Mouse (Mus musculus) fibroblast of lung, adult 2 months (primary cell): ENCODE measurements around the gene D930048N14Rik.
"Not testable (repeated sequence)": the region's sequence is repeated elsewhere in the genome, so short reads cannot be mapped to it uniquely, and the experiment has no call there.

ENCODE experiments used
- DNase-seq: peaks from one replicate; pipeline ENCODE4 v3.0.0-alpha.2; 2011; ENCODE audit warnings: low read depth

The D930048N14Rik gene

DNA sequence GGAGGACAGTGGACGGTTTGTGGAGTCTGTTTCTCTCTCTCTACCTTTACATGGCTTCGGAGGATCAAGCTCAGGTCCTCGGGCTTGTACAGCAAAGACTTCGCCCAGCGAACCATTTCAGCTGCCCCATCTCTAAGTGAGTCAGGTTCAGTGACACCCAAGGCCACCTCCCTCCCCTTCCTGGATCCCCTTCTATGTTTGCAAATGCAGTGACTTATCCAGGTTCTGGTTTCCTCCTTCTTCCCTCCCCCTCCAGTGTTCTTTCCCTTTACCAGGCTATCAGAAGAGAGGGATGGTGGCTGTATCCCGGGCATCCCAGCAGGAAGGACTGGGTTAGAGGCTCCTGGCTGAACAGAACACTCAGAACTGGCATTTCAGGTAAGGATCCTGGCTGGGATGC, 3.0 kb downstream of the D930048N14Rik start:
- DNase-seq: no peak

DNA sequence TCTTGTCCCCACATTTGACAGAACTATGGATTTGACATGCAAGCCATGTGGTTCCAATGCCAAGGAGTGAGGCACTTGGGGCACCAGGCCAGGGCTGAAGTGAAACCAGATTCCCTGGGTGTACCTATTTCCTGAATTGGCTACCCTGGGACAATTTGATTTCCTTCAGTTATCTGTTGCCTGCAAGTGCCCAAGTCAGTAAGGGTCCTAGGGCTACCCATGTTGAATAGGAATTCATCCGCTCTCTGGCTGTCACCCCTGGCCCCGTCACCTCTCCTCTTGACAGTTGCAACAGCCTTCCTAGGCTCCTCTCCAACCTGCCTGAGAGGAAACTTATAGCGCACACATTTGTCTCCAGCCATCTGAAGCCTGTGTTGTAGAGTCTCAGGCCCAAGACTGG, 4.1 kb downstream of the D930048N14Rik start:
- DNase-seq: no peak

DNA sequence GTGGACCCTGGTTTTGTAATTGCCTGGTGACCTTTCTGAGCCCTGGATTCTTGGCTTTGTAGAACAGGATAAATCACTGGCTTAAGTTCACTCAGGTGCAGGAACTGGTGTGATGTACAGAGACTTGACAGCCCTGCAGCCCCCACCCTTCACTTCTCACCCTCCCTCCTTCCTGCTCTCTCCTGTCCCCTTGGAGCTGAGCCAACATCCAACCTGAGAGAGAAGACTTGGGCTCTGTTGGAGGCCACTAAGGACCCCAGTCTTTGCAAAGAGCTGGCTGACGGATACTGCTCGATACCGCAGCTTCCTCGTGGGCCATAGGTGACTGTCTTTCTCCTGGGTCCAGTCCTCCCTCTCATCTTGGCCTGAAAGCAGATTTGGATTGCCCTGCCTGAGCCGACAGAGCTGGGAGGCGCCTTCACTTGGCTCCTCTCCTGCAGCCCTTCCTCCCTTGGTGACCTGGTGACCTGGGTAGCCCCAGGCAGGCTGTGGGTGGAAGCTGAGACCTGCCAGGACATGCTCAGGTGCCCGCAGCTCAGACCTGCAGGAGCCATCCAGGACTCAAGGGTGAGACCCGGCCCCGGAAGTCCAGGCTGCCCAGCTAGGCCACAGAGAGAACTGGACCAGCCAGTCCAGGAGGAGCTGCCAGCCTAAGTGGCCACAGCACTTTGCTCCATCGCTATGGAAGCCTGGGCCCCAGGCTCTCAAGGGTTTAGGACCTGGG, 6.2 kb downstream of the D930048N14Rik start:
- DNase-seq: no peak

DNA sequence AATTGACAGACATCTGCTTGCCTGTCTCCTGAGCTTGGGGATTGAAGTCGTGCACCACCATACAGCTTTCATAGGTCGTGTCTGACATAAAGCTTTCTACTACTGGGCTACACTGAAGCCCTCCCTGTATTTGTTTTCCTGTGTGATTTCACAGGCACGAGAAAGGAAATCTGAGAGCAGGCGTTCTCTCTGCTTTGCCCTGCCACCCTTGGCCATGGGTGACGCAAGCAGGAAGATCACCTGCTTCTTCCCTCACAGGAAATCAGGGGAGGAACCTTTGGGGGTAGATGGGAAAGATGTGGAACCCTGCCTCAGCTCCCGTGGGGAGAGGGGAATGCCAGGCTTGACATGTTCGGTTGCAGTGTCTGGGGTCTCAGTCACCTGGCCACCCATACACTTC, 7.5 kb downstream of the D930048N14Rik start:
- no peak for DNase-seq

DNA sequence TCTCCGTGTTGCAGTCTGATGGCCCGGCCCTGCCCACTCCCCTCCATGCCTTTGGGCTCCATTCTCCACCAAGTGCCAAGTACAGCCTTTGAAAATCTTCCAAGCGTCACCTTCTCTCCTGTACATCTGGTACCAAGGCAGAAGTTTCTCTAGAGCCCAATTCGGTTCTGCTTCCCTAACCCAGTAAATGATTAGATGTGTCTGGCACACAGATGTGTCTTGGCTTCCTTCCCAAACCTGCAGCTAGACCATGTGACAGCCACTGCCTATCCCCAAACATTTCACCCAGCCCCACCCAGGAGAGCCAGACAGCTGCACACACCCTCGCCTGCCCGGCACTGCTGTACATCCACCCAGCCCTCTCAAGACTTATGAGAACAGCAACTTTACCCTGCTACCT, 8.0 kb downstream of the D930048N14Rik start:
- no peak for DNase-seq

DNA sequence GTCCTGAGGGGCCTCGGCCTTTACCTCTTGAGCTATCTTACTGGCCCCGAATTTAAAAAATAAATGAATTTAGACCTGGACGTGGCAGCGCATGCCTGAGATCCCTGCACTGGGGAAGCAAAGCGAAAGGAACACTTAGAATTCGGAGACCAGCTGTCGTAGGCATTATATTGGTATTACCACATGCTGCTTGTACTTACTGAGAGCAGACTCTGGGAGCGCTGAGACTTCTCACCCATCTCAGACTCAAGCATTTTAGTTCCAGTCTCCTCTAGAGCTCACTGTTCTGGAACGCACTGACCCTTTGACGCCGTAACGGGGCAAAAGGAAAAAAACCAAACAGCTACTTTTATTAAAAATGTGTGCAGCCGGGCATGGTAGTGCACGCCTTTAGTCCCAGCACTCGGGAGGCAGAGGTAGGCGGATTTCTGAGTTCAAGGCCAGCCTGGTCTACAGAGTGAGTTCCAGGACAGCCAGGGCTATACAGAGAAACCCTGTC, 11.2 kb downstream of the D930048N14Rik start:
- DNase-seq: no peak

DNA sequence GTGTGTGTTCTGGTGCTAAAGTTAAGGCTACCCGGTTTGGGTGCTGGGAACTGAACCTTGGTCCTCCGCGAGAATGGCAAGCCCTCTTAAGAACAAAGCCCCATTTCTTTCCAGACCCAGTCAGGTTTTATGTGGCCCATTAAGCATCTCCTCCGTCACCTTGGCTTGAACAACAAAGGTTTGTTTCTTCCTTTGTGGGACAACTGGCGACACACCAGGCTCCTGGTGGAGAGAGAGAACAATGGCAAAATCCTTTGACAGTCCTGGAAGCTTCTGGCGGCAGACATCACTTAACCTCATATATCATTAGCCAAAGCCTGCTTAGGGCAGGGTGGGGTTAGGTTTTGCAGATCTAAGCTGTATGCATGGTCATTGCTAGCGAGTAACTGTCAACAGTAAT, 11.9 kb downstream of the D930048N14Rik start:
- no peak for DNase-seq

DNA sequence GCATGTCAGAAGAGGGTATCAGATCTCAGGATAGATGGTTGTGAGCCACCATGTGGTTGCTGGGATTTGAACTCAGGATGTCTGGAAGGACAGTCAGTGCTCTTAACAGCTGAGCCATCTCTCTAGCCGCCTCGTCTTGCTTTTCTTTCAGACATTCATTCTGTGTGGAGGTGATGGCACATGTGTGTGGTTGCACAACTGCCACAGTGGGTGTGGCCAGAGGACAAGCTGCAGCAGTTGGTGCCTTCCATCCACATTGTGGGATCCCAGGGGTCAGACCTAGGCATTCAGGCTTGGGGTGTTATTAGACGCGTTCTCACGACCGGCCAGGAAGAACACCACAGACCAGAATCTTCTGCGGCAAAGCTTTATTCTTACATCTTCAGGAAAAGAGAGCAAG, 14.0 kb downstream of the D930048N14Rik start:
- DNase-seq: not testable (repeated sequence)

DNA sequence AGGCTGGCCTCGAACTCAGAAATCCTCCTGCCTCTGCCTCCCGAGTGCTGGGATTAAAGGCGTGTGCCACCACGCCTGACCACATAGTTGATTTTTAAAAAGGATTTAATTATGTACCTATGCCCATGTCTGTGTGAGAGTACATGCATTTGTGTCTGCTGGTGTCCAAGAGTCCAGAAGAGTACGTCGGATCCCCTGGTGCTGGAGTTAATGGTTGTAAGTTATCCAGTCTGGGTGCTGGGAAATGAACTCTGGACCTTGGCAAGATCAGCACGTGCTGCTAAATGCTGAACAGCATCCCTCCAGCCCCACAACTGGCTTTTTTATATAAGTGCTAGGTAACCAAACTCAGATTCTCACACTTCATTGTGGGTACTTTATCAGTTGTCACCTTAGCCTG, 20.1 kb downstream of the D930048N14Rik start:
- DNase-seq: no peak

DNA sequence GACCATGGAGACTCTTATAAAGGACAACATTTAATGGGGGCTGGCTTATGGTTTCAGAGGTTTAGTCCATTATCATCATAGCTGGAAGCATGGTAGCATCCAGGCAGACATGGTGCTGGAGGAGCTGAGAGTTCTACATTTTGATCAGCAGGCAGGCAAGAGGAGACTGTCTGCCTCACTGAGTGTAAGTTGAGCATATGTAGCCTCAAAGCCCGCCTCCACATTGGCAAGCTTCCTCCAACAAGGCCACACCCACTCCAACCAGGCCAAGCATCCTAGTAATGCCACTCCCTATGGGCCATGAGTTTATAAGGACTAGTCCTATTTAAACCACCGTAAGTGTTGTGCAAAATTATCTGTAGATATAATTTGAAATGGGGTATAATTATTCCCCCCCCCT, 20.6 kb downstream of the D930048N14Rik start:
- no peak for DNase-seq

DNA sequence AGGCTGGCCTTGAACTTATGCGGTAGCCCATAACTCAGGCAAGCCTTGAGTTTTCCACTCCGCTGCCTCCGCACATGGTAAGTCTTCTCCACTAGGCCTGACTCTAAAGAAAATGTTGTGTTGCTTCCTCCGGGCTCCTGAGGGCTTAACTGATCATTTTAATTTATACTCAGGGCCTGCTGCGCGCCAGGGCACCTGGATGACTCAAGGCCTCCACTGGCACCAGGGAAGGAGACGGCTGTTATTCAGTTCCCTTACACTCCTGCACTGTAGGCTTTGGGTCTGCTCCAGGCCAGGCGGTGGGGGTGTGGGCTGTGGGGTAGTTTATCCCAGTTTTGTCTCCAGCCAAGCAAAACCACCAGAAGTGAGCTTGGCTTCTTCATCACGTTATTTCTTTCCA, 22.5 kb downstream of the D930048N14Rik start:
- peak; percentile 67 for DNase-seq

DNA sequence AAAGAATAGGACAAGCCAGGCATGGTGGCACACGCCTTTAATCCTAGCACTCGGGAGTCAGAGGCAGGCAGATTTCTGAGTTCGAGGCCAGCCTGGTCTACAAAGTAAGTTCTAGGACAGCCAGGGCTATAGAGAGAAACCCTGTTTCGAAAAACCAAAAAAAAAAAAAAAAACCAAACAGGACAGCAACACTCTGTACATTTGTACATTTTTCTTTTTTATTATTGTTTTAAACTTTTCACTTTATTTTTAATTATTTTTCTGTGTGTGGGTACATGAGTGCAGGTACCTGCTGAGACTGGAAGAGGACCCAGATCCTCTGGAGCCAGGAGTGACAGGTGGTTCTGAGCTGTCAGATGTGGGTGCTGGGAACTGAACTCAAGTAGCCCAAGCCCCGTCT, 24.6 kb downstream of the D930048N14Rik start:
- DNase-seq: no peak

DNA sequence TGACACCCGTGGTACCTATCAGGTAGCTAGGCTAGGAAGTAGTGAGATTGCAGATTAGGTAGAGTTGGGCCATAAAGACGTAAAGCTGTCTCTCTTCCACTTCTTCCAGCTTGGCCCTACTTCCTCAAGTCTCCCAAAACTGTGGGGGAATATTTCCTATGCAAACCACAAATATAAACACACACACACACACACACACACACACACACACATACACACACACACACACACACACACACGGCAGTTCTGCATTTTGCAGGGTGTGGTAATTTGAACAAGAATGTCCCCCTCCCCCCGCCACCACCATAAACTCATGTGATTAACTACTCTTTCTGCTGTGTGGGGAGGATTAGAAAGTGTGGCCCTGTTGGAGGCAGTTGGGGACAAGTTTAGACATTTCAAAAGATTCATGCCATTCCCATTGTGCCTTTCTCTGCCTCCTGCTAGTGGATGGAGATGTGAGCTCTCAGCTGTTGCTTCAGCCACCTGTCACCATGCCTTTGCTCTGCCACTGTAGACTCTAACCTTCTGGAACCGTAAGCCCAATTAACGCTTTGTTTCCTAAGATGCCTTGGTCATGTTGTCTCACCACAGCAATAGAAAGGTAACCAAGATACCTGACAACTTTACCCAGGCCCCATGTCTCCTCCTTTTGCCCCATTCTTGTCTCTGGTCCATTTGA, 27.1 kb downstream of the D930048N14Rik start:
- no peak for DNase-seq

DNA sequence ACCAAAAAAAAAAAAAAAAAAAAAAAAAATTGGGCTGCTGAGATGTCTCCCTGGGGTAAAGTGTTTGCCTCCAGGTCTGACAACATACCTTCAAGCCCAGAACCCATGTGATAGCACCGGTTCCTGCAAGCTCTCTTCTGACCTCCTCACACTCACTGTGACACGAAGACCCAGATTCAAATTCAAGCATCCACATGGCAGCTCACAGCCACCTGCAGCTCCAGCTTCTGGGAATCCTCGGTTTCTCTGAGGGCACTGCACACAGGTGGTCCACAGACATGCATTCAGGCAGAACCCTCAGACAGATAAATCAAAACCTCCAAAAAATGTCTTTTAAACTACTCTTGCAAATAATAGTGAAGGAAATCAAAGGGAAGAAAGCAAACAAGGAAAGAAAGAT, 28.7 kb downstream of the D930048N14Rik start:
- no peak for DNase-seq

DNA sequence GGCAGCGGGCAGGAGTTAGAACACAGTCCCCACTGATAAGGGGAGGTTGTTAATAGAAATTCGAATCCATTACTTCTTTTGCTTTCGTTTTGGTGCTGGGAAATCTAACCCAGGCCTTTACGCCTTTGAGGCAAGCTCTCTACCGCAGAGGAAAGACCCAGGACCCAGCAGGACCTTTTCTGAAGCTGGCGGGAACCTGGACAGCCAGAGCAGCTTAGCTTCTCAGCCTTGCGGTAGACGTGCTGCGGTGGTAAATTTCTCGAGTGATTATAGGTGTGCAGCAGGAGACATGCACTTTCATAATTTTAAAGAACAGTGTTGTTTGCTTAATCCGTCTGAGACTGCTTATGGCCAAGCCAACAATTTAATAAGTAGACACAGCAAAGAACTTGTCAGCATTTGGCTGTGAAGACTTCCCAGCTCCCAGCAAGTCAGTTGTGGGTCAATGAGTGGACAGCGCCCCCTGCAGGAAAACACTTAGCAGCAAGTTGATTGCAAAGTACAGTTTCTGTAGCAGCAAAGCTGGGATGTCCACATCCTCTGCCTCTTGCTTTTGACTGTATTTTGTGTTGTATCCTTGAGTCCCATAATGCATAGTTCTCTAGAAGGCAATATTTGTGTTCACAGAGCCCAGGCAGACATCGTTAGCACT, 30.7 kb downstream of the D930048N14Rik start:
- no peak for DNase-seq

DNA sequence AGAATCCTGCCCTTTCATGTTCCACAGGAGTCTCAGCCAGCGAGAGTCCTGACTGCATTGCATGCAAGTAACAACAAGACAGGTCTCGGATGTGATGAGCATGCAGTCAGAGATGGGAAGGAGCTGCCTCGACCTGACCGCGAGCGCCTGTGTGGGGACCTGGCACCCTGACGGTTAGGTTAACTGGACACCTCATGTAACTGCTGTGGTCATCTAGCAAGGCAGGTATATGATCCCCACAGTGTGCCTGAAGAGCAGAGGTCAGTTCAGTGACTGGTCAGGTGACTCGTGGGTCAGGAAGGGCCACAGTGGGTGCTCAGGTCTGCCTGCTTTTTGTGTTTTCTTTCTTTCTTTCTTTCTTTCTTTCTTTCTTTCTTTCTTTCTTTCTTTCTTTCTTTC, 31.2 kb downstream of the D930048N14Rik start:
- DNase-seq: no peak

DNA sequence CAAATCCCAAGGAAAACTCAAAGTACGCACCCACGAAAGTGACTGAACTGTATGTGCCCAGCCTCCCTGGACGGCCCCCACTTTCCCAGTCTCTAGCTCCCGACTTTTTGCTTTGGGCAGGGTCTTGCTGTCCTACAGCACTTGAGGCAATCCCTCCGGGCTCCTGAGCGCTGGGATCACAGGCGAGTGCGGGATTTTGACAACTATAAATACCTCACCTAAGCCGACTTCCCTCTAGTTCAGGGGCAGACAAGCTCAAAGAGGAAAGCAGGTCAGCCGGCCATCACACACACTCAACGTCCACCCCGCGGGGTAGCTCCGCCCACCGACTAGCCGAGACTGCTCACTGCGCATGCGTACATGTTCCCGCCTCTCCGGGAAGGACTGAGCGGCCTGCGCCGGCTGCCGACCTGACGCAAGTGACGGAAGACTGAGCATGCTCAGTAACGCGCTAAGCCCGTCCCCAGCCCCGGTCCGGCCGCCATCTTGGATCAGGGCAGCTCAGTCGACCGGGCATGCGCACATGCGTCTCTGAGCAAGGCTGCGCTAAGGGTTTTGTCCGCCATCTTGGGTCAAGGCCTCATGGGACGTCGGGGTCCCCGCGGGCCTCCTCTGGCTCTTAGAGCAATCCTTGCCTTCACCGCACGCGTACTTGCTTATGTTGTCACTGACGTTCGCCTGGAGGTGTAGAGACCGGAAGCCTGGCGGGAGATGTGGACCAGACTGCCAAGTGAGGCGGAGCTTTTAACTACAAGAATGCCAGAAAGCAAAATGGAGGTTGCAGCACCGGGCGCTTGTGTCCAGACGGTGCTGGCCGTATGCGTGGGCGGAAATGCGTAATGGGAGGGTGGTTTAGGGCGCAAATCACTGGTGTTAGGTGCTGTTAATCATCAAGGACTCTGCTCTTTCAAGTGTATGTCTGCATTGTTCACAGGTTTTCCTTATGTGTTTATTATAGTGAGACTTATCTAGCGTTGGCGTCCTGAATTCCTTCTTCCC, 37.9 kb downstream of the D930048N14Rik start, which contains the start of gene 0610009B22Rik:
0610009B22Rik (minus strand) TSS at position 545 of the 999 bp plus-strand sequence.
- peak; percentile 100 for DNase-seq

DNA sequence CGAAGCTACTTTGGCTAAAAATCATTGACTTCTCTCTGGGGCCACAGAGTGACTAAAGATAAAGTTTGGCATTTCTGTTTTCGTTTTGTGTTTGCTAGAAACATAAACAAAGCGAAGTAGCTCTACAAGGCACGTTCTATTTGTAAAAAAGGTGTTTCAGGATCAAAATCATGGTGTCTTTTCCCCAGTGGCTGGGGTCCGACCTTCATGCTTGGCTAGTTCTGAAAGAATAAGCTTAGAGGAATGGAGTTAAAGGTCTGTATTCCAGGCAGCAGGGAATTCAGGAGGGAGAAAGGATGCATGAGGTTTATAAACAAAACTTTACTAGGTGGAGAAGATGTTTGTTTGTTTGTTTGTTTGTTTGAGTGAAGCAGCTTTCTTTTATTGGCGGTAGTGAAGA, 38.6 kb downstream of the D930048N14Rik start:
- DNase-seq: no peak

DNA sequence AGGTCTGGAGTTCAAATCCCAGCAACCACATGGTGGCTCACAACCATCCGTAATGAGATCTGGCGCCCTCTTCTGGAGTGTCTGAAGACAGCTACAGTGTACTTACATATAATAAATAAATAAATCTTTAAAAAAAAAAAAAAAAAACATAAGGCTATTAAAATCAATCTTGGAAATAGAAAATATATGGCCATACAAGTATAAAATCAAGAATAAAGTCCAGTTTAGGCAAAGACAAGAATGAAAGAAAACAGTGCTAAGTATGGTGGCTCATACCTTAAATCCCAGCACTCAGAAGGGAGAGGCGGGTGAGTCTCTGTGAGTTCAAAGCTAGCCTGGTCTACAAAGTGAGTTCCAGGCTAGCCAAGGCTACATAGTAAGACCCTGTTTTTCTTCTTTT, 39.8 kb downstream of the D930048N14Rik start:
- not testable (repeated sequence) for DNase-seq

DNA sequence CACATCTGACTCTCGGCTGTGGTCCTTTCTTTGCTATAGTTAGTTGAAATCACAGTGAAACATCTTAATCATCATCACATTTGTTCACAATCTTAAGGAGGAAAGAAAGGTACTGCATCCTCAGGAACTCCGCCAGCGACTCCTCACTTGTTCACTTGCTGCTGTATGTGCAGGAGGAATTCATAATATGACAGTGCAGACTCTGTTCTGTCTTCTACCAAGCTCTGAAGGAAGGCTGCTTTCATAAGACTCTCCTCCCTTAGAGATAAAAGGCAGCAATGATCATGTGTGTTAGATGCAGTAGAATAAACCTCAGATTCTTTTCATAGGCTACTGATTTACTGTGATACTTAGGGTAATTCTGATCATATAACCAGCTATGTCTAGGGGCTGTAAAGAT, 44.2 kb downstream of the D930048N14Rik start:
- no peak for DNase-seq

DNA sequence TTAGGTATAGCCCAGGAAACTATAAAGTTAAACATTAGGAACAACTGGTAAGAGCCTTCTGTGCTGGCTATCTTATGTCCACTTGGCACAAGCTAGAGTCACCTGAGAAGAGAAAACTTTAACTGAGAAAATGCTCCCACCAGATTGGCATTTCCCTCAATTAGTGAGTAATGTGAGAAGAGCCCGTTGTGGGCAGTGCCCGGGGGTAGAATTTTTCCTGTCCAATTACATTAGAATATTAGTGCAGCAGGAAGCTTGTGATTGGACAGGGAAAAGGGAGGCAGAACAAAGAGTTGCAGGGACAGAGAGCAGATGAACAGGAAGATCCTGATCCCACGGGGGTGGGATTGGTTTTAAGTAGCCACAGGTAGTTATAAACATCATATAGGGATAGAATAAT, 52.1 kb downstream of the D930048N14Rik start:
- no peak for DNase-seq
